Mouse (Mus musculus): ENCODE measurements around the gene Il31. TPM values are rescaled to one million over a fixed set of nuclear protein-coding genes. Genes with fewer than 3 reads are reported as not detected.
"Not testable (repeated sequence)": the region's sequence is repeated elsewhere in the genome, so short reads cannot be mapped to it uniquely, and the experiment has no call there.

Il31 gene
- not detected for total RNA-seq (2021)

DNA sequence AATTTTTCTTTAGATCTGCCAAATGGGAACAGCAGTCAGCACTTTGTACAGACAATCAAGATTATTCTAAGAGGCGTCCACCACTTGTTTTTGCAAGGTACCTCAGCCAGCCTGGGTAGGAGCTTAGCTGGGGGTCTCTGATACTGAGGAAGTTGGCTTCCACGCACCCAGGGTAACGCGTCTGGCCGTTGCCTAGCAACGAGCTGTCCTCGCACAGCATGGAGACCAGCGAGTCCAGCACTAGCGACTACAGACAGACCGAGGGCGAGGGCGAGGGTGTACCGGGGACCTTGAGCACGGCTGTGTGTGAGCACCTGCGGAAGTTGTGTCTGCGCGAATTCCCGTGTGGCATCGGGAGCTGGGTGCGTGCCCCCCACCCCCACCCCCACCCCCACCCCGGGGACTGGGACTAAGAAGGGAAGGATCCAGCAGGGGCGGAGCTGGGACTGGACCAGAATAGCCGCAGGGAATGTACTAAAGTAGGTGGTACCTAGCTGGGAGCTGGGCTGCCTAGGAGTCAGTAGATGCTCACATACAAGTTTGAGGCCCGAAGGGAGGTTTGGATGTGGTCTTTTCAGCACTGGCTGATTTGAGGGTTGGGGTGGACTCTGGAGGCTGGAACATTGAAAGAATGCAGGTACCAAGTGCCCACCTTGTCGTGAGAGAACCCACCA lies at the start of gene Il31, which contains the start of gene Lrrc43:
Il31 (minus strand) TSS at position 378 of the 674 bp plus-strand sequence.
Lrrc43 (plus strand) TSS at position 194 of the 674 bp plus-strand sequence.
- peak; percentile 40 for DNase-seq
- intact Hi-C loops (cut with DNase I) = no loop called here

GRCm38 (mm10) chr5:123533801-123534200 lies 44.5 kb upstream of the Il31 start:
- intact Hi-C loops (cut with DNase I) = no loop called here
- no peak for DNase-seq

DNA sequence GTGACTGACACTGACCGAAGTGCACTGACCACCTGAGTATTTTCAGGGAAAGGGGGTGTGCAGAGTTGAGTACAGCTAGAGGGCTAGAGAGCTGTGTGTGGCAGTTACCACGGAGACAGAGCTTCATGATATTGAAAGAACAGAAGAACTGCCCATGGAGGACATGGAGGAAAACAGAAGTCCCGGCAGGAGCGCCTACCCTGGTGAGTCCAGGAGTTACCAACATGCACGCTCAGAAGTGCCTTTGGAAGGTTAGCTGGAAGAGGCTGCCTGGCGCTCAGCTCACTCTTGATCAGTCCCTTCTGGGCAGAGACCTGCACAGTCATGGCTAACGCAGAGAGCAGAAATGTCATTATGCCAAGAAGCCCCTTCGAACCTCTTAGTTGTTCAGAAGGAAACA lies 40.8 kb upstream of the Il31 start:
- DNase-seq = no peak
- intact Hi-C loops (cut with DNase I) = no loop called here

DNA sequence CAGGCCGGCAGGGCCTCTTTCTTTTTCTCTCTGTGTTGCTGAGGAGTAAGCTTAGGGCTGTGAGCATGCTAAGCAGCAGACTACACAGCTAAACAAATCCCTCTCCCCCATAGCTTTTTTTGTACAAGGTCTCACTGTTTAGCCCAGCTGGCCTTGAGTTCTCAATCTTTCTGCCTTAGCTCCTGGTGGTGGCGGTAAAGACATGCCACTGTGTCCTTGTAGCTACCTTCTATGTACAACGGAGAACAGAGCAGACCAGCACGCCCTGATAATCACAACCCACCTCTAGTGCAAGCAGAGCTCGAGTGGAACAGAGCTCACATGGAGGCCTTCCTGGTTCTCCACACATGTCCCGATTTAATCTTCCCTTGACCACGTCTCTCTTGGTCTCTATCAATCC lies 39.4 kb upstream of the Il31 start:
- no peak for DNase-seq
- intact Hi-C loops (cut with DNase I) = no loop called here

- DNase-seq = no peak
- intact Hi-C loops (cut with DNase I) = no loop called here
Measured at GRCm38 (mm10) chr5:123525916-123526495, 36.7 kb upstream of the Il31 start.

DNA sequence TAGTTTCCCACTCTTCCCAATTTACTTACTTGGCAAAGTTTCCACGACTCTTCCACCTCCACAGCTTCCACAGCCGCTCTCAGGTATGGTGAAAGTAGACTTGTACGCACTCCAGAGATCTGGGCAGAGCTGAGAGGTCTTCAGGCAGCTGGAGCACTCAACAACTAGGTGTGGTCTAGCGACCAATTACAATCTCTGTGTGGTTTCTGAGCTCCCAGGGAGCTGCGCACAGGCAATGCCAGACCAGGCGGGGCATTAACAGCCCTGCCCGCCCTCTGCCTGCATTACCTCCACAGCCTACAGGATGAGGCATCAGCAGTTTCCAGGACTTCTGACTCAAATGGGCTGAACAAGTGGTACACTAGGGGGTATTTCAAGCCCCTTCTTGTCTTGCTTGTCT lies 36.0 kb upstream of the Il31 start, which contains the start of gene Gm49027:
Gm49027 (minus strand) TSS at position 208 of the 400 bp plus-strand sequence.
- DNase-seq = no peak
- intact Hi-C loops (cut with DNase I) = no loop called here

- DNase-seq = no peak
- intact Hi-C loops (cut with DNase I) = no loop called here
Measured at GRCm38 (mm10) chr5:123524393-123524750, 35.1 kb upstream of the Il31 start.

DNA sequence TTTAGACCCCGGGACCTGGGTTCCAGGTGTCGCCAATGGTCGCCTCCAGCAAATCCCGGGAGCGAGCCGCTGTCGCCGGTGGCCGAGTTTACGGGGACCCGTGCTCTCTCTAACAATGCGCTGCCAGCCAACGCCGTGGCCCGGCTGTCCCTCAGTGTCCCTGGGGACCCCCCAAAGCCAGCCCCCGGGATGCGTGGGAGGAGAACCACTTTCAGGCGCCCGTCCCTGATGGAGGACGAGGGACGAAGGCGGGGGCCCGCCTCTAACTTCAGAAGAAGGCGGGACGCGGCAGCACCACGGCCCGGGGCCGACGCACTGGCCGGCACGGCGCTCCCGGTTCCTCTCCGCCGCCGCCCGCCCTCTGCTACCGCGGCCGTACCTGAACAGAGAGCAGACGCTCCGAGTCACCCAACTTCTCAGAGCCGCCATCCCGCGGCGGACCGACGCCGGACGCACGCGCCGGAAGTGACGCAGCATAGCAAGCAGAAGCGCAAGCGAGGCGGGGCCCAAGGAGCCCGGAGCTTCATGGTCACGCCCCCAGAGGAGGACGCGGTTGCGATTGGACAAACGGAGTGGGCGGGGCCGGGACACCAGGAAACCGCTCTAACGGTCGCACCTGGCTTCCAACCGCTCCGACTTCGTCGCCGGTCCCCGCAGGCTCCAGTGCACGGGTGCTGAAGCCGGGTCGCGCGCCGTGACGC lies 34.6 kb upstream of the Il31 start, which contains the start of gene Diablo:
Diablo (minus strand) TSS at position 485 of the 701 bp plus-strand sequence.
- intact Hi-C loops (cut with DNase I) = no loop called here
- peak; percentile 98 for DNase-seq

DNA sequence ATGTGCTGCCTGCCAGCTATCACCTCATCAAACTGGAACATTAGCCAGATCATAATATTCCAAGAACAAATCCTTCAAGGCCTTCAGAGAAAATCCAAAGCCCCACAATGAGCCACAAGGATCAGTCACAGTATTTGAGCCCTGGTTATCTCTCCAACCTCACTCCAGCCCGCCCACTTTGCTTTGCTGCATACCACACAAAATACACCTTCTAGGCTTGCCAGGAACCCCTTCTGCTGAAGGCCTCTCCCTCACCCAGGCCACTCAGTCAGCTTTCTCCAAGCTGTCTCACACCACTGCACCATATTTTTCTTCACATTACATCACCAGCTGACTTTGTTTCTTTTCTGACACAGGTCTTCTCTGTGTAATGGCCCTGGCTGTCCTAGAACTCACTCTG lies 32.9 kb upstream of the Il31 start:
- intact Hi-C loops (cut with DNase I) = no loop called here
- no peak for DNase-seq

DNA sequence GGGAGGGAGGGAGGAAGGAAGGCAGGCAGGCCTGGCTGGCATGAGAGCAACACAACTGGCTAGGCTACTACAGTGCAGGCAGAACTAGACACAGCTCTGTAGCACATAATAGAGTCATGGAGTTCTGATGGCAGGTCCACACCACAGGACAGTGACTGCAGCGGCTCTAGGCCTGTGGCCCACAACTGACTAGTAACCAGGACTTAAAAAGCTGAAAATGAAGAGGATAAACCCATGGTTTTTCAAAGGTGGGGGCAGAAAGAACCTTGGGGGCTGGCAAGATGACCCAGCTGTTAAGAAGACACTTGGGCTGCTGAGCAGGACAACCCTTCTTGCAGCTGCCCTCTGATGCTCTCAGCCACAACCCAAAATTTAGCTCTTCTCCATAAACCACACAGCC lies 32.3 kb upstream of the Il31 start:
- intact Hi-C loops (cut with DNase I) = no loop called here
- no peak for DNase-seq

DNA sequence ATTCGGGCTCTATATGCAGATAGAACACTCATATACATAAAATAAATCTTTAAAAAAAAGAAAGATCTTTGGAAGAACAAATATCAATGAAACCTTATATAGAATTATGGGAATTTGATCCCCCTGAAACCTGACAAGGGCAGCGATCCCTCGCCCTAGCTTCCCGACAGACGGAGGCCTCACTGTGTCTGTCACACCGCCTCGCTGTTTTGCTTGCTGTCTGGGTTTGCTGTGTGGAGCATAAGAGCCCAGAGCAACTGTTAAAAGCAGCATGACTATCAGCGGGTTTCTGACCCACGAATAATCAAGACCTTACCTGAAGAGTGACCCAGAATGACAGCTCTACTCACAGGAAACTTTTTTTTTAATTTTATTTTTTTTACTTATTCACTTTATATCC lies 31.4 kb upstream of the Il31 start:
- intact Hi-C loops (cut with DNase I) = no loop called here
- no peak for DNase-seq

- DNase-seq = no peak
- intact Hi-C loops (cut with DNase I) = no loop called here
Measured at GRCm38 (mm10) chr5:123514871-123515270, 25.6 kb upstream of the Il31 start.

GRCm38 (mm10) chr5:123512102-123512501 lies 22.8 kb upstream of the Il31 start:
- intact Hi-C loops (cut with DNase I) = no loop called here
- no peak for DNase-seq

- intact Hi-C loops (cut with DNase I); DNase-seq: not testable (repeated sequence)
Measured at GRCm38 (mm10) chr5:123511426-123511825, 22.1 kb upstream of the Il31 start.

DNA sequence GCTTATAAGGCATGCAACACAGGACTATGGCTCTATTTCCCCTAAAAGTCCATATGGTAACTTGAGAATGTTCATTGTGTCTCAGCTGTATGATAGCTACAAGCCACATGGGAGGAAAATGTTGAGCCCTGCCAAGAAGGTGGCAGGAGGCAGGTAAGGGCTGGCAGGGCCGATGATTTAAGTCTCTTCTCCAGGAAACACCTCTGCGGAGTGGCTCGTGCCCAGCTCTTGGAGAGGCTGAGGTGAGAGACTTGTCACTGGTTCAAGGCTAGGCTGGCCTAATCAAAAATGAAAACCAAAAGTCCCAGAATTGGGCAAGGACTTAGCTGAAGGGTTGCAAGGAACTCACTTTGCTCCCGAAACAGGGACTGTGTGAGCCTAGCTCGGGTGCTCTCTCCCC lies 20.9 kb upstream of the Il31 start, which contains the start of gene B3gnt4:
B3gnt4 (plus strand) TSS at position 301 of the 400 bp plus-strand sequence.
- no peak for DNase-seq
- intact Hi-C loops (cut with DNase I) = no loop called here

GRCm38 (mm10) chr5:123508921-123509320 lies 19.6 kb upstream of the Il31 start:
- DNase-seq = no peak
- intact Hi-C loops (cut with DNase I) = loop anchor here (5.0 to 10.0 kb wide), 2 partner anchors 134 to 262 kb away; no protein-coding TSS in a partner anchor

GRCm38 (mm10) chr5:123507936-123508723 lies 18.8 kb upstream of the Il31 start:
- DNase-seq = peak; percentile 92
- intact Hi-C loops (cut with DNase I) = loop anchor here (5.0 to 10.0 kb wide), 2 partner anchors 133 to 261 kb away; no protein-coding TSS in a partner anchor

GRCm38 (mm10) chr5:123501973-123502372 lies 12.7 kb upstream of the Il31 start:
- intact Hi-C loops (cut with DNase I) = loop anchor here (10.0 kb wide), 1 partner anchor 127 kb away; no protein-coding TSS in a partner anchor
- no peak for DNase-seq

DNA sequence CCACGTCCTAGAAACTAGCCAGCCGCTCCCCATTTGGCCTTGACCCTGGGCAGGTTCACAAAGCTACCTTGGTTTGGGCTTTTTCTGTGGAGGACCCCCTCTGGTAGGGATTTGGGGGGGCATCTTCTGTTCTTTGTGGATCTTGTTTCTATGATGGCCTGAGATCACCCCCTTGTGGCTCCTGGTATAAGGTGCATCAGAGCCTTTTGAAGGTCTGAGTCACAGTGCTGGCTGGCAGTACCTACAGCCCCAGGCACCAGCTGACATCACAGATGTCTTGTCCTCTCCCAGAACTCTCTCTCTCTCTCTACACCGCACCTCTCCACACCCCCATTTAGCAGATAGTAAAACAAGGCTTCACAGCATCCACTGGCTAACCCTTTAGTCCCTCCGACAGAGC lies 10.4 kb upstream of the Il31 start:
- peak; percentile 47 for DNase-seq
- intact Hi-C loops (cut with DNase I) = loop anchor here (2.0 to 10.0 kb wide), 2 partner anchors 55 to 125 kb away; no protein-coding TSS in a partner anchor

GRCm38 (mm10) chr5:123489935-123490334 lies 646 bp upstream of the Il31 start:
- intact Hi-C loops (cut with DNase I) = no loop called here
- DNase-seq = no peak

Data from left cerebral cortex, postnatal 4 days (tissue).